In genomic region chr5:137314193-137315083, GRCm38 (mm10) we compare ENCODE assay signal across 9 mouse cellular contexts. TPM values are rescaled to one million over a fixed set of nuclear protein-coding genes. Genes with fewer than 3 reads are reported as not detected.
DNase-seq lines count a peak whose midpoint lies in the region; ATAC-seq and TF ChIP-seq lines count a peak whose summit lies in the region.
"Had no signal": no experiment of that assay in that cellular context is flagged by ENCODE, and none has a peak within 500 bp of the region (broad histone marks: within the 10 kb centered on the region; RNA-seq: fewer than 3 reads in every experiment).

TSS of gene Trip6 (minus strand) at chr5:137314404.

- WGBS in bone marrow, adult 2 months, result 46% methylated on average over 30 of the region's 30 CpGs

- DNase-seq in cerebellum, adult 9-10 months, result peak; percentile 32
- DNase-seq in cerebellum, postnatal 36 days, result no peak
- DNase-seq in forelimb bud, embryonic 11.5 days (ENCODE audit: low read depth, low spot score), result peak; percentile 93
- DNase-seq in layer of hippocampus, postnatal 36 days, result peak; percentile 43 to 53
- DNase-seq in skeletal muscle tissue, adult 2 months (ENCODE audit: low read depth, low spot score), result peak; percentile 78

- peak within 1 kb of the TSS; percentile 1 for H3K4me3 ChIP-seq in bone marrow, adult 2 months (replicated peaks; ENCODE audit: control insufficient read depth, low read depth, low read length)

- no peak within 1 kb of the TSS; the same call in 1 of the 2 replicates for H3K27ac ChIP-seq in bone marrow, adult 2 months (ENCODE audit: control insufficient read depth, insufficient read depth, low read depth, low read length, poor library complexity)
- H3K27ac ChIP-seq: macrophage had no signal

- peak; percentile 29 to 30; a peak in 3 of 4 replicates for ATAC-seq in hematopoietic stem cell, adult 5-6 weeks (replicated peaks in 1 of 2; ENCODE audit: insufficient read depth in 1 of 2, low FRiP score in 2 of 2, low TSS enrichment in 1 of 2, low read depth in 1 of 2, poor library complexity in 2 of 2, severe bottlenecking in 2 of 2)
- ATAC-seq in megakaryocyte progenitor cell, adult 5-6 weeks (replicated peaks; ENCODE audit: poor library complexity), result peak; percentile 38

- no peak for TF ChIP-seq CTCF in bone marrow, adult 2 months (IDR thresholded peaks at IDR 0.05; ENCODE audit: control insufficient read depth, insufficient read depth, low read length)

- H3K4me1 ChIP-seq in bone marrow, adult 2 months (ENCODE audit: control insufficient read depth, insufficient read depth, low read length), result peaks cover 1% of the 10 kb centered on the region; the same call in 1 of the 2 replicates

- TF ChIP-seq POLR2A in bone marrow, adult 2 months (IDR thresholded peaks at IDR 0.05; ENCODE audit: borderline replicate concordance, control insufficient read depth, low read depth, low read length), result no peak

RNA-seq across cellular contexts. Expression of gene Trip6, which starts in this region (rescaled TPM):
- 9.0 and 15.5 TPM in 2 replicates for polyA plus RNA-seq in bone marrow, adult 2 months (2011; ENCODE audit: insufficient read depth, insufficient read length, low replicate concordance, missing spikeins)
- 17.0 and 21.4 TPM in 2 replicates for total RNA-seq in hematopoietic stem cell, adult 5-6 weeks (2017)
- 1 to 10 TPM; 5.8 to 6.9 TPM for total RNA-seq in layer of hippocampus, postnatal 36 days (2021)
- total RNA-seq in megakaryocyte progenitor cell, adult 5-6 weeks (2015), result 4.0 and 6.7 TPM in 2 replicates
- 7.1 and 7.5 TPM in 2 replicates for total RNA-seq in megakaryocyte progenitor cell, adult 5-6 weeks (2017)

Comparison
In these comparisons a context has a peak if more than half of its experiments do, and no peak if none do; other contexts are left out.
1. DNase-seq: peak in cerebellum, adult 9-10 months (single experiment), forelimb bud, embryonic 11.5 days (single experiment), layer of hippocampus, postnatal 36 days (2 of 2) and skeletal muscle tissue, adult 2 months (single experiment); none in cerebellum, postnatal 36 days (0 of 2).